Mouse (Mus musculus) lung, postnatal 10 days (tissue): ENCODE results near the gene Mtss1l.

ENCODE experiments used
- DNase-seq: peaks from one replicate; pipeline ENCODE4 v3.0.0; 2021

Mtss1l gene

GRCm38 (mm10) chr8:110740629-110741175 lies 19.4 kb downstream of the Mtss1l start:
- DNase-seq, result no peak

GRCm38 (mm10) chr8:110741816-110742451 lies 20.7 kb downstream of the Mtss1l start:
- DNase-seq, result no peak

- DNase-seq, result no peak
Measured at GRCm38 (mm10) chr8:110742452-110742818, 21.2 kb downstream of the Mtss1l start.

GRCm38 (mm10) chr8:110745162-110745561 lies 23.9 kb downstream of the Mtss1l start:
- DNase-seq, result no peak

GRCm38 (mm10) chr8:110746661-110747060 lies 25.4 kb downstream of the Mtss1l start:
- no peak for DNase-seq

- DNase-seq, result peak; percentile 84
Measured at GRCm38 (mm10) chr8:110749500-110750170, 28.4 kb downstream of the Mtss1l start.

- DNase-seq, result no peak
Measured at GRCm38 (mm10) chr8:110750269-110750668, 29.0 kb downstream of the Mtss1l start.

GRCm38 (mm10) chr8:110751490-110751889 lies 30.2 kb downstream of the Mtss1l start:
- no peak for DNase-seq

- no peak for DNase-seq
Measured at GRCm38 (mm10) chr8:110754713-110755112, 33.4 kb downstream of the Mtss1l start.

- no peak for DNase-seq
Measured at GRCm38 (mm10) chr8:110755511-110756170, 34.4 kb downstream of the Mtss1l start.

- no peak for DNase-seq
Measured at GRCm38 (mm10) chr8:110756196-110756595, 34.9 kb downstream of the Mtss1l start.

GRCm38 (mm10) chr8:110760280-110760940 lies 39.1 kb downstream of the Mtss1l start:
- peak; percentile 61 for DNase-seq

GRCm38 (mm10) chr8:110761185-110761584 lies 39.9 kb downstream of the Mtss1l start:
- peak; percentile 91 for DNase-seq

GRCm38 (mm10) chr8:110761988-110762387 lies 40.7 kb downstream of the Mtss1l start:
- no peak for DNase-seq

- no peak for DNase-seq
Measured at GRCm38 (mm10) chr8:110764671-110765070, 43.4 kb downstream of the Mtss1l start.

- no peak for DNase-seq
Measured at GRCm38 (mm10) chr8:110767261-110767660, 46.0 kb downstream of the Mtss1l start.

- peak; percentile 15 for DNase-seq
Measured at GRCm38 (mm10) chr8:110772452-110772851, 51.2 kb downstream of the Mtss1l start.

- peak; percentile 52 for DNase-seq
Measured at GRCm38 (mm10) chr8:110774047-110774446, 52.8 kb downstream of the Mtss1l start.

- peak; percentile 38 for DNase-seq
Measured at GRCm38 (mm10) chr8:110774725-110775124, 53.4 kb downstream of the Mtss1l start.

- DNase-seq, result no peak
Measured at GRCm38 (mm10) chr8:110775316-110775715, 54.0 kb downstream of the Mtss1l start.

GRCm38 (mm10) chr8:110775721-110776120 lies 54.4 kb downstream of the Mtss1l start:
- no peak for DNase-seq

GRCm38 (mm10) chr8:110776335-110776734 lies 55.1 kb downstream of the Mtss1l start:
- no peak for DNase-seq
